Mouse (Mus musculus) right cerebral cortex, adult 18-20 months (tissue): Measurements from ENCODE around the gene Sparcl1.

Source experiments
- DNase-seq: peaks from one replicate; pipeline ENCODE4 v3.0.0; 2022; ENCODE audit warnings: mixed read lengths

Sparcl1 gene

DNA sequence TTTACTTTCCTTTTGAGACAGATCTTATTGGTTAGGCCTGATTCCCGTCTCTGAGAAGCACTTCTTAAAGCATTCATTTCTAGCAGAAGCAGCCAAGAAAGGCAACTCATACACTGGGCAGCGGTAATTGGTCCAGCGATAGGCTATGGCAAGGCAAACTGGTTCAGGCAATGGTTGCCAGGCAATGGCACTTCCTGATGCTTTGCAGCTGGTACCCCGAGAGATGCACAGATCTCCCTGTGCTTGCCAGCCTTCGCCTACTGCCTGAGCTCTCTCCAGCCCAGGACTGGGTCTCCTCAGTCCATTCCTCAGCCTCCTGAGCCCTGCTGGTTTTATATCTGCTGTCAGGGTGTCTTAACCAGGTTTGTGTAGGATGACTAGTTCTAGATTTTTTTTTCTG, 53.1 kb downstream of the Sparcl1 start:
- DNase-seq, result no peak

GRCm38 (mm10) chr5:104059628-104060027, 53.9 kb downstream of the Sparcl1 start:
- no peak for DNase-seq

- no peak for DNase-seq
Measured at GRCm38 (mm10) chr5:104058021-104058420, 55.5 kb downstream of the Sparcl1 start.

DNA sequence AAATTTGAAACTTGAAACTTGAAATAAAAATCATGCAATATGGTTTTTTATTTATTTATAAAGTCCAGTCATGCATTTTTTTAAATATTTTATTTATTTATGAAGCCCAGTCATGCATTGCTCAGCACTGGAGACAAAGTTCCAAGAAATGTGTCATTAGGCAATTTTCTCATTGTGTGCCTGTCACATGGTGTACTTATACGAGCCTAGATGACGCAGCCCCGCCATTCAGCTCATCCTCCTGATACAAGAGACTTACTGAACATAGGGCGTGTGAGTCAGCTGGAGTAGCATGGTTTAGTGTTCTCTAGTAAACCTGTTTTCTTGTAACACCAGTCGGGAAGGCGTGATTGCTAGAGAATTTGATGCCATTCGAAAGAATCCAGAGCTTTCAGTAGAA, 57.2 kb downstream of the Sparcl1 start:
- no peak for DNase-seq

DNA sequence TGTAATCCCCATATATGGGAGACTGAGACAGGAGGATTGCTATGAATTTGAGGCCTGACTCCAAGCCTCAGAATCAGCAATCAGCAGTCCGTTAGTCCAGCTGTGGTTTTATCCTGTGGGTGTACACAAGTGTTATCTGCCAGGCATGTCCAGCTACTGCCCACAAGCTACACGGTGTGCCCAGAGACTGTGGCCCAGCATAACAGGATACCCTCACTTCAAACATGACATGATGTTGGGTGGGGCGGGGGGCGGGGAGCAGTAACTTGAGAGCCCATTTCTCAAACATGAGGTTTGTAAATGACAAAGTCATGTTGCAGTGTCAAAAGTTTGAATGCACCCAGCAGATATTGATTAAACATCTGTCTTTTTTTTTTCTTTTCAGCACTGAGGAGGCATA, 57.7 kb downstream of the Sparcl1 start:
- DNase-seq, result no peak

- no peak for DNase-seq
Measured at GRCm38 (mm10) chr5:104054938-104055337, 58.6 kb downstream of the Sparcl1 start.

GRCm38 (mm10) chr5:104052956-104053355, 60.6 kb downstream of the Sparcl1 start:
- no peak for DNase-seq

DNA sequence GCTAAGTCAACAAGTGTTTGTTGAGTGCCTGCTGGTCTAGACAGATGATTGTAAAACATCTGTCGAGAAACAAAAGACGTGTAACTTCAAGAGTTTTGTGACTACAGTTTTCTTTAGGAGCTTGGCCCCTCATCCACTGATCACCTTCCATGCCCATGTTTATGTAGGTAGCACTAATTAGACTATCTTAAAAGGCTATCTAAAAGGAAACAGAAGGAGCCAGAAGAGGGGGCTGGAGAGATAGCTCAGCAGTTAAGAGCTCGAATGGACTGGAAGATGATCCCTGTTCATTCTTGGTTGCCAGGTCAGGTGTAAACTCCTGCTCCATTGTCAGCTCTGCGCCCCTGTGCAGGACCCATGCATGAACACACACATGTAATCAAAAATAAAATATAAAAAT, 65.4 kb downstream of the Sparcl1 start:
- DNase-seq, result no peak

GRCm38 (mm10) chr5:104047200-104048105, 66.1 kb downstream of the Sparcl1 start:
- no peak for DNase-seq

DNA sequence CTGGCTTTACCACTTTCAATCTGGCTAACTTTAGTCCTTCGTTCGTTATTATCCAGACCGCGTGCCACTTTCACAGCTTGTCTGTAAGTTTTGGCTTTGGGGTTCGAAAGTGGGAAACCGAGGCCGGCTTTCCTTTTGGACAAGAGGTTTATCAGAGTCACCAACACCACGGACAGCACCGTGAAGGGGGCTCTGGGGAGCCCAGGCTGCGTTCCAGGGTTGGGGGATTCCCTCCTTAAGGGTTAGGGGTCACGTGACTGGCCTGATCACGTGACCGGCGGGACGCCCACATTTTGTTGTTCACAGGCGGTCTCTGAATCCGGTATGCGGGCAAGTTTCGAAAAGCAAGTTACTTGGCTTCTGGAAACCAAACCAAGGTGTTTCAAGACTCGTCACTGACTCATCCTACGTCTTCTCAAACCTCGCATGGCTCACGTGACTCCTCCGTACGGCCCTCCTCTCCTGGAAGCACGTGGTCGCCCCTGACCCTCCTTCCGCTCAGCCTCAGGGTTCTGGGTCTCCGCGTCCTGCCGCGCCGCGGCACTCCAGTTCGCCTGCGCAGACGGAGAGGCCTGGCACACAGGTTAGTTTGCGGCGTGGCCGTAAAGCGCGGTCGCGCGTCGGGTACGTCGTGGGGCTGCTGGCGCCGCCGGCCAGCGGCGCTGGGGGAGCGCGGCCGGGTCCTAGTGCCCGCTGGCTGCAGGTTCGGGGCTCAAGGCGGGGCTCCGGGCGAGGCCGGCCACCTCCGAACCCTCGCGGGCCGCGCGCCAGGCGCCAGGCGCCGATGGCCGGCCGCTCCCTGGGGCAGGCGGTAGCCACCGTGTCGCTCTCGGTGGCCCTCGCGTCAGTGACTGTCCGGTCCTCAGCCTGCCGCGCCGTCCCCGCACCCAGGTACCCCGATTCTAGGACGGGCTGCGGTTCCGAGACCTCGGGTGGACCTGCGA, 67.0 kb downstream of the Sparcl1 start, which contains the start of gene Nudt9:
Gene Nudt9 (plus strand): TSS at position 51 of the 944 bp plus-strand sequence.
- peak; percentile 99 for DNase-seq

DNA sequence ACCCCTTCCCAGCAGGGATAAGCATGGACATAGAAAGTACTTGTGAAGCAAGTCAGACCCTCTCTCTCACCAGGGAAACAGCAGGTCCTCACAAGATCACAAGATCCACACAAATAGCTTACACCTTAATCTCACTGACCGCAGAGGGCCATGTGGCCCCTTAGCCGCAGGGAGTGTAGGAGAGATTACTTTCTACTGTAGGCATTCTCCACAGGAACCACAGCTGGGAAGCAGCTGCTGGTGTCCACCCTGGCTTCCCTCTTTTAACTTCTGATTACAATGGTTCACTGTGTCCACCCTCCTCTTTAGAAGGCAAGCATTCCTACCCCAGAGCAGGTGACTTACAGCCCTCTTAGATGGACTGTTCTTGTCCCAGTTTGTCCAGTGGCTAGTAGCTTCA, 69.8 kb downstream of the Sparcl1 start:
- DNase-seq, result no peak

DNA sequence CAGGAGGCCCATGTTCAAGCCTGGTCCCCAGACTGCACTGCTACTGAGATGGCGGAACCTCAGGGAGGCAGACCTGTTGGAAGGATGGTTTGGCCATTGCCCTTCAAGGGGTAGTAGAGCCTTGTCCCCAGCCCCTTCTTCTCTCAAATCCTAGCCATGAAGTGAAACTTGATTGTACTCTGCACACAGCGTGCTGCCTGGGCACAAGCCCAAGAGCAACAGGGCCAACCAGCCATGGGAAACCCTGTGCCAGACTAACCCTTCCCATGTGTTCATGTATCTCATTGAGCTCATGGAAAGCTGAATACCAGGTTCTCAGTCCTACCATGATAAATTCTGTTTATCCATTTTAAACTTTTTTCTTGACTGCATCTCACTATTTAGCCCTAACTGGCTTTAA, 70.6 kb downstream of the Sparcl1 start:
- DNase-seq, result no peak

- DNase-seq, result peak; percentile 37
Measured at GRCm38 (mm10) chr5:104039154-104039932, 74.2 kb downstream of the Sparcl1 start.

DNA sequence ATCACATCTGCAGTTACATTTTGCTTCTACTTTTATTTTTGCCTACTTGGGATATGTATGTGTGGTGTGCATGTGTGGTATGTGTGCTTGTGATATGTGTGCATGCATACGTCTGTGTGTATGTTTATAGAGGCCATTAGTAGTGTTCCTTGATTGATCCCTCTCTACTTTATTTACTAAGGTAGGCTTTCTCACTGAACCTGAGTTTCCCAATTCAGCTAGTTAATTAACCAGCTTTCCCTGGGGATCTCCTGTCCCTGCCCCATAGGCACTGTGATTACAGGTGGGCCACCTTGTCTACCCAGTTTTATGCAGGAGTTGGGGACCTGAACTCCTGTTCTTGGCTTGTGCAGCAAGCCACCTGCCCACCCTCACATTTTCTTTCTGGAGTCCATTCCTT, 76.8 kb downstream of the Sparcl1 start:
- DNase-seq, result no peak

DNA sequence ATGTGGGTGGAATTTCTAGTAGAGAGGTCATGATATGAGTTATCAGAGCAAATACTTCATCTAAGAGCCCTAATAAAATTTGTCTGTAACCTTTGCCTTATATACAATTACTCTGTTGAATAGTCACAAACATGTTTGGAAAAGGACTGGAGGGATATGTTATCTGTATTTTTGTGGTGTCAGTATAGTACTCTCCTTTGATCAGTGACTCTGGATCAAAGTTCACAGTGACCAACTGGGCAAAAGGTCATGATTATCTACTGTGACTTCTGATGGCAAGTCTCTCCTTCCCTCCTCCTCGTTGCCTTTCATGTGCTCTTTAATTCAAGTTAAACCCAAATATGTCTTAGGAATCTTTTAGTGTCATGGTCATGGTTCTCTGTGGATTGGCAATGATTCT, 77.7 kb downstream of the Sparcl1 start:
- no peak for DNase-seq

GRCm38 (mm10) chr5:104035066-104035465, 78.5 kb downstream of the Sparcl1 start:
- DNase-seq, result no peak

GRCm38 (mm10) chr5:104032434-104033097, 81.0 kb downstream of the Sparcl1 start:
- no peak for DNase-seq
